Mouse (Mus musculus) forebrain, embryonic 11.5 days (tissue): ENCODE results near the gene Smim7. TPM values are rescaled to one million over a fixed set of nuclear protein-coding genes. Genes with fewer than 3 reads are reported as not detected.

Experiments
- ATAC-seq: fragments of 200-750 bp; cut with Nextera tagmentation; replicated peaks from 2 replicates; pipeline ENCODE4 v1.8.0; 2017; ENCODE audit warnings: moderate TSS enrichment; ENCODE audit not compliant: low FRiP score
- DNase-seq: peaks from one replicate; pipeline ENCODE4 v3.0.0-alpha.2; 2017; ENCODE audit warnings: low spot score
- H3K27ac ChIP-seq: fragments of 300-500 bp; sonication (generic); 2 replicates; pipeline ENCODE4 v1.5.1; 2014; ENCODE audit warnings: low read depth, low read length
- H3K27me3 ChIP-seq: fragments of 300-500 bp; sonication (generic); 2 replicates; pipeline ENCODE4 v1.6.1; 2014; ENCODE audit warnings: mild to moderate bottlenecking, low read length, mixed read lengths; ENCODE audit not compliant: control insufficient read depth, insufficient read depth
- H3K36me3 ChIP-seq: fragments of 300-500 bp; sonication (generic); 2 replicates; pipeline ENCODE4 v1.6.1; 2014; ENCODE audit warnings: mild to moderate bottlenecking, low read length, moderate library complexity, mixed read lengths; ENCODE audit not compliant: control insufficient read depth, insufficient read depth
- H3K4me1 ChIP-seq: fragments of 300-500 bp; sonication (generic); replicated peaks from 2 replicates; pipeline ENCODE4 v1.6.1; 2014; ENCODE audit warnings: low read length, mixed read lengths; ENCODE audit not compliant: control insufficient read depth, insufficient read depth
- H3K4me2 ChIP-seq: fragments of 300-500 bp; sonication (generic); 2 replicates; pipeline ENCODE4 v1.6.1; 2014; ENCODE audit warnings: low read depth, mild to moderate bottlenecking, low read length, moderate library complexity, mixed read lengths; ENCODE audit not compliant: severe bottlenecking
- H3K4me3 ChIP-seq: fragments of 300-500 bp; sonication (generic); 2 replicates; pipeline ENCODE4 v1.5.1; 2014; ENCODE audit warnings: low read depth, low read length
- H3K9ac ChIP-seq: fragments of 300-500 bp; sonication (generic); 2 replicates; pipeline ENCODE4 v1.6.1; 2014; ENCODE audit warnings: low read length
- H3K9me3 ChIP-seq: fragments of 300-500 bp; sonication (generic); 2 replicates; pipeline ENCODE4 v1.6.1; 2016; ENCODE audit warnings: low read length, mixed read lengths; ENCODE audit not compliant: control insufficient read depth
- WGBS: fragments of 180-500 bp; shearing (Covaris S2); extraction: QIAGEN DNeasy Blood & Tissue Kit; methylation state at CpG from one replicate; pipeline ENCODE4 v1.1.7; 2014; 5-methylcytosine and 5-hydroxymethylcytosine counted together
- polyA plus RNA-seq: library from polyadenylated mRNA; unstranded; fragments of >200 nt; fragmentation: Nextera tagmentation; extraction: Ambion mirVana; gene quantifications from 2 replicates; pipeline ENCODE4 v1.2.1, GENCODE M21; 2014

Smim7 gene
- 108 and 117 TPM in 2 replicates for polyA plus RNA-seq

DNA sequence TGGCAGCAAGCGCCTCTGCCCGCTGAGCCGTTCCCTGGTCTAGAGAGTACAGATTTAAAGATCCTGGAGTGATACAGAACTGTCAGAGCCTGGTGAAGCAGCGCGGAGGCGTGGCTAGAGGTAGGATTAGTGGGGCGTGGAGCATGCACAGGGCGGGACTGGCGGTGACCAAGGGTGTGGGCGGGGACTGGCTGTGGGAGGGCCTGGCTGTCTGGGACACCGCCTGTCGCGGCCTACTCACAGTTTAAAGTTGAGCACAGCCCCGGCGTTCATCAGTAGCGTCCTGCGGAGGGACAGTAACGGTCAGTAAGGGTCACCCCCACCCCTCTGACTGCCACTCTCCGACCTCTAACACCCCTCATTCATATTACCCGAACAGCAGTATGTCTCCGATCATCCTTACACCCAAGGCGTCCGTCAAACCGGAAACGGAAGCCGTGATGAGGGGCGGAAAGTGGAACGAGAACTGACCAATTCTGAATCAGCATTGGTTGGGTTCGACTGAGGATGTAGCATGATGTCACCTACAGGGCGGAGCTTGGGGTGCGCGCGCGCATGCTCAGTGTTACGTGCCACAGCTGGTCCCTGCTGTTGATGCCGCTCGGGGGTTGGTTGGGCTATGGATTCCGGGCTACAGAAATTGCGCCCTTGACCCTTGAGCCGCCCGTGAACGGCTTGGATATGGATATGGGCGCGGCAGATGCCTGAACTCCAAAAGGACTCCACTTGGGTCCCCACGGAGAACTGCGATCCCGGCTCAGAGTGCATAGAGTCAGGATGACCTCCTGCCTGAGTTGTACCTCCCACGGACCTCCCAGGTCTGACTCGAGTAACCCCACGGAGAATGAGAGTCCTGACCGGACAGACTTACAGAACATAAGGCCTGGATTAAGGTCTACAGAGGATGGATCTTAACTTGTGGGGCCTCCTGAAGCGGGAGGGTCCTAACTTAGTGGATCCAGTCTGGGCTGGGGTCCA lies at the start of gene Smim7:
Smim7 (minus strand) TSS at position 456 of the 978 bp plus-strand sequence.
- peak within 1 kb of the TSS; percentile 98 for H3K4me2 ChIP-seq
- H3K27me3 ChIP-seq = no peaks in the 10 kb centered on the region
- peak within 1 kb of the TSS; percentile 77 for H3K9ac ChIP-seq
- H3K4me1 ChIP-seq = peaks cover 6% of the 10 kb centered on the region; the same call in 1 of the 2 replicates
- DNase-seq (peak; percentile 98), ATAC-seq (peak; percentile 97)
- WGBS = under 1% methylated on average over 52 of the region's 52 CpGs
- peak within 1 kb of the TSS; percentile 55 for H3K4me3 ChIP-seq
- H3K9me3 ChIP-seq = no peaks in the 10 kb centered on the region
- H3K27ac ChIP-seq = peak within 1 kb of the TSS; percentile 71
- no peaks in the 10 kb centered on the region; the same call in 1 of the 2 replicates for H3K36me3 ChIP-seq

DNA sequence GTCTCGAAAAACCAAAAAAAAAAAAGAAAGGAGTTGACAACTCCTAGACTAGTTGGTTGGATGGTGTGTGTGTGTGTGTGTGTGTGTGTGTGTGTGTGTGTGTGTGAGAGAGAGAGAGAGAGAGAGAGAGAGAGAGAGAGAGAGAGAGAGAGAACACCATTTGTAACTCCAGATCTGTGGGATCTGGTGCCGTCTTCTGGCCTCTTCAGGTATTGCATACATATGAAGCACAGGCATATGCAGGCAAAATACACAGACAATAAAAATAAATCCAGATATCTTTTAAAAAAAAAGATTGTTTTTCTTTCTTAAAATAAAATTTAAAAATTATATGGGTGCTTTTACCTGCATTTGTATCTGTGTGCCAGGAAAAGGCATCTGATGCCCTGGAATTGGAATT lies 19.3 kb upstream of the Smim7 start:
- Histone ChIP-seq H3K9me3 (no peaks in the 10 kb centered on the region), H3K4me3 (no peak overlapping the region), H3K27ac (no peak overlapping the region), H3K4me1 (no peaks in the 10 kb centered on the region), H3K27me3 (no peaks in the 10 kb centered on the region), H3K4me2 (no peak overlapping the region), H3K36me3 (no peaks in the 10 kb centered on the region), H3K9ac (no peak overlapping the region)
- ATAC-seq (no peak), DNase-seq (no peak)
- 55% methylated on average over 2 of the region's 2 CpGs for WGBS

DNA sequence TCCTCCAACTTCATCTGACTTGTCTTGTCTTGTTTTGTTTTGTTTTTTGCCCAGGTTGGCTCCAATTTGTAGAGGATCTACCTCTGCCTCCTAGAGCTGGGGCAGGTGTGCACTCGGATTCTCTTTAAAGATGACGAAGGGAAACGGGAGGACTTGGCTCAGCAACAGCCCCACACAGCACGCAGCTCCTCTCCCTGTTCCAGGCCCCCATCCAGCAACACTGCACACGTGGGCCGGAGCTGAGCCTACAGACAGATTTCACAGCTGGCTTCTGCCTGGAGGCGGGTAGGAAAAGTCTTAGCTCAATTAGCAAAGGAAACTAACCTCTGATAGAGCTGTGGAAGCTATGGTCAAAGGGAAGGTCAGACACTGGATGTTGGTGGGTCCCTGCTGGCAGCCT lies 18.4 kb upstream of the Smim7 start:
- H3K4me3 ChIP-seq = no peak overlapping the region
- H3K27ac ChIP-seq = no peak overlapping the region
- H3K36me3 ChIP-seq = no peaks in the 10 kb centered on the region
- H3K9me3 ChIP-seq = no peaks in the 10 kb centered on the region
- H3K4me2 ChIP-seq = no peak overlapping the region
- H3K9ac ChIP-seq = no peak overlapping the region
- no peaks in the 10 kb centered on the region for H3K4me1 ChIP-seq
- 78% methylated on average over 7 of the region's 7 CpGs for WGBS
- DNase-seq (no peak), ATAC-seq (no peak)
- H3K27me3 ChIP-seq = no peaks in the 10 kb centered on the region

DNA sequence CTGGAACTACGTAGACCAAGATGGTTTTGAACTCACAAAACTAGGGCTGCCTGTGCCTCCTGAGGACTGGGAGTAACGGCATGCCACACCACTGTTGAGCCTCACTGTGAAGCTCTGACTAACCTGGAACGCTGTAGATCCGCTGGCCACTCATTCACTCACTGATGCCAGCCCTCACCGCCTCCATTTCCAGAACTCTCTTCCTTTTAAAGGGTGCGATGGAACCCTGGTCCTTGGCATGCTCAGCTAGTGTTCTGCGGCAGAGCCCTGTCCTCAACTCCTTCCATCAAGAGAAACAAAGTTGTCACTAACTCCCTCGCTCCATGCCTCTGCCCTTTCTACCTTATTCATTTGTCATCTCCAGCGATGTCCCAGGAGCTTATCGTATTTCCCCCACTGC lies 18.0 kb upstream of the Smim7 start:
- no peak overlapping the region for H3K4me2 ChIP-seq
- no peak overlapping the region for H3K9ac ChIP-seq
- no peak overlapping the region for H3K27ac ChIP-seq
- 91% methylated on average over 10 of the region's 10 CpGs for WGBS
- no peaks in the 10 kb centered on the region for H3K4me1 ChIP-seq
- H3K4me3 ChIP-seq = no peak overlapping the region
- DNase-seq (no peak), ATAC-seq (no peak)
- no peaks in the 10 kb centered on the region for H3K27me3 ChIP-seq
- no peaks in the 10 kb centered on the region for H3K36me3 ChIP-seq
- H3K9me3 ChIP-seq = no peaks in the 10 kb centered on the region

DNA sequence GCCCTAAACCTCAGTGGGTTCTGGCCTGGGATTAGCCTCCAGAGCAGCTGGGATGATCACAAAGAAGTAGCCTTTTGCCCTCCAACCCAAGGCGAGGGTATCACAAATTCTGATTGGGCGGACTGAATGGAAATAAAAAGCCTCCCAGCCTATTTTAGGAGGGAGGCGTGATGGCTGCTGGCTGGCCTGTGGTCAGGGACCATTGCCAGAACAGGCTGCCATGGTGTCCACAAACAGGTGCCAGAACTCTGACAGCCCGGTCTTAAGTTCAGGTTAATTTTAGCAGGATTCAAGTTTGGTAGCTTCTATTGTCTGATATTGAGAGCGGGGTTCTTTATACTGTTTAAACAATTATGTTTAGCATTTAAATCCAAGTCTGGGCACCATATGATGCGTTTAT lies 16.9 kb upstream of the Smim7 start:
- no peak overlapping the region for H3K4me3 ChIP-seq
- no peaks in the 10 kb centered on the region for H3K27me3 ChIP-seq
- no peaks in the 10 kb centered on the region for H3K9me3 ChIP-seq
- DNase-seq = no peak
- H3K36me3 ChIP-seq = no peaks in the 10 kb centered on the region
- 77% methylated on average over 6 of the region's 6 CpGs for WGBS
- ATAC-seq = no peak
- no peak overlapping the region for H3K4me2 ChIP-seq
- no peak overlapping the region for H3K27ac ChIP-seq
- no peak overlapping the region for H3K9ac ChIP-seq
- H3K4me1 ChIP-seq = no peaks in the 10 kb centered on the region

DNA sequence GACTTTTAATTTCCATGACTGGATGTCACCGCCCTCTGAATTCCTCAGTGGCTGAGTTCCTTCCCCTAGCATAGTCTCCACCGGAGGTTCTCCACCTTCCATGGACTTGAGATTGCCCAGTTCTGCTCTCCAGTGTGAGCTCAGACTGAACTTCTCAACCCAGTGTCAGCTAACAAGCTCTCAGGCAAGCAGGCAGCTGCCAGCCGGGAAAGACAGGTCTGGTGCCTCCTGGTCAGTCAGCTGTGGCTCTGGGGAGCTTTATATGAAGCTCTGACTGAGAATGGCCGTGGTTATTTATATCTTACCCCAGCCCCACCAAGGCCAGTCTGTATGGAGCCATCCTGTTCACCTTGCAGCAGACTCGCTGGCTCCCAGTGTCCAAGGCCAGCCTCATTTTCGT lies 13.5 kb upstream of the Smim7 start:
- Histone ChIP-seq H3K4me2 (no peak overlapping the region), H3K27me3 (no peaks in the 10 kb centered on the region), H3K4me3 (no peak overlapping the region), H3K36me3 (no peaks in the 10 kb centered on the region), H3K9me3 (no peaks in the 10 kb centered on the region), H3K9ac (no peak overlapping the region), H3K27ac (no peak overlapping the region), H3K4me1 (no peaks in the 10 kb centered on the region)
- 84% methylated on average over 6 of the region's 6 CpGs for WGBS
- DNase-seq (no peak), ATAC-seq (no peak)

DNA sequence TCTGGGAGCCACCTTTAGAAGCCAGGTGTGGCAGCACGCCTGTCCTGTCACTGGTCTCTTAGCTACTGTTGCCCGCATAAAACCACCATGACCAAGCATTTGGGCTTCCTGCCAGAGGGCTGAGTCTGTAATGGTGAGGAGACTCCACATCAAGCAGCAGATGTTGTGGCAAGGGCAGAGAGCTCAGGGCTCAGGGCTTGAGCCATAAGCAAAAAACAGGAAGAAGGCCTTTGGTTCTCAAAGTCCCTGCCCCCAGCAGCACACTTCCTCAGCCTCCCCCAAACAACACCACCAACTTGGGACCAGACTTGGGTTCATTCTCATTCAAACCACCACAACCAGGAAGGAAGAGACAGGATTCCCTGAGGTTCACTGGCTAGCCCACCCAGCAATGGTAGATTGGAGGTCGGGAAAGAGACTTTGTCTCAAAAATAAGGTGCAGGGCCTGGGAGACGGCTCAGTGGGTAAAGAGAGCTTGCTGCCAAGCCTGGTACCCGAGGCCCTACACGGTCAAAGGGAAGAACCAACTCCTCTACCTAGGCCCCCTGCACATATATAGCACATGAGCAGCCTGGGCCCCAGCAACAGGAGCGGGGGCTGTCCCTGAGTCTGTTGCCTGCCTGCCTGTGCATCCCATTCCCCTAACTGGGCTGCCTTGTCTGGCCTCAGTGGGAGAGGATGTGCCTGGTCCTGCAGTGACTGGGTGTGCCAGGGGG lies 12.3 kb upstream of the Smim7 start:
- no peak overlapping the region for H3K4me3 ChIP-seq
- DNase-seq (no peak), ATAC-seq (no peak)
- no peaks in the 10 kb centered on the region for H3K27me3 ChIP-seq
- H3K9me3 ChIP-seq = no peaks in the 10 kb centered on the region
- no peak overlapping the region; the same call in 1 of the 2 replicates for H3K9ac ChIP-seq
- H3K4me2 ChIP-seq = no peak overlapping the region
- WGBS = 85% methylated on average over 7 of the region's 7 CpGs
- no peak overlapping the region for H3K27ac ChIP-seq
- H3K36me3 ChIP-seq = no peaks in the 10 kb centered on the region
- no peaks in the 10 kb centered on the region for H3K4me1 ChIP-seq

DNA sequence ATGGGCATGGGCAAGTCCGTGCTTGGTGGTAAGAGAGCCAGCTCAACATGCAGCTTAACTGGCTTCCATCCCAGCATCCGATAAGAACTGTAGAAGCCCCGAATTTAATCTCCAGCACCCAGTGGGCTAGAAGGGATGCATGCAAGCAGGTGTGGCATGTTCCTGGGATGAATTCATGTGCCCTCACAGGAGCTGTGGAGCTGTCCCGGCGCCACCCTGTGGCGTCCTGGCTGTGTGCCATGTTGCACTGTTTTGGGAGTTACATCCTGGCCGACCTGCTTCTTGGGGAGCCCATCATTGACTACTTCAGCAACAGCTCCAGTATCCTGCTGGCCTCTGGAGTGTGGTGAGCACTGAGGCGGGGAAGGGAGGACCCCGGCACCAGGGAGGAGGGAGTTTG lies 8.5 kb upstream of the Smim7 start:
- no peaks in the 10 kb centered on the region for H3K27me3 ChIP-seq
- H3K4me3 ChIP-seq = no peak overlapping the region
- WGBS = 70% methylated on average over 9 of the region's 9 CpGs
- H3K27ac ChIP-seq = no peak overlapping the region
- ATAC-seq (no peak), DNase-seq (no peak)
- H3K36me3 ChIP-seq = no peaks in the 10 kb centered on the region
- H3K4me2 ChIP-seq = no peak overlapping the region
- no peaks in the 10 kb centered on the region for H3K9me3 ChIP-seq
- no peaks in the 10 kb centered on the region for H3K4me1 ChIP-seq
- no peak overlapping the region for H3K9ac ChIP-seq
